Mouse (Mus musculus): ENCODE measurements around the gene Gm13693. TPM values are rescaled to one million over a fixed set of nuclear protein-coding genes. Genes with fewer than 3 reads are reported as not detected.
A peak's percentile ranks its signal among the peaks of the same experiment; 100 is the strongest.
"Not testable (repeated sequence)": the region's sequence is repeated elsewhere in the genome, so short reads cannot be mapped to it uniquely, and the experiment has no call there.

Gm13693 gene
- polyA plus RNA-seq, 1 experiment from 2014 or later: not detected

- H3K27me3 ChIP-seq (ENCODE audit: control insufficient read depth, insufficient read depth, low read length); H3K4me2 ChIP-seq (ENCODE audit: low read depth, low read length); H3K9me3 ChIP-seq (replicated peaks; ENCODE audit: control insufficient read depth, low read length); H3K36me3 ChIP-seq (ENCODE audit: control insufficient read depth, insufficient read depth, low read length); H3K9ac ChIP-seq (ENCODE audit: low read length); H3K4me1 ChIP-seq (ENCODE audit: control insufficient read depth, insufficient read depth, low read length); H3K4me3 ChIP-seq (replicated peaks; ENCODE audit: low read length); H3K27ac ChIP-seq (ENCODE audit: low read length); ATAC-seq (ENCODE audit: insufficient read depth, low FRiP score): not testable (repeated sequence)
- no CpG with 5 or more reads among the region's 6 CpGs for WGBS
These were observed 23.1 kb downstream of the Gm13693 start, which contains the start of gene Gm13697 for GRCm38 (mm10) chr2:83984443-83984842. TSS of gene Gm13697 (plus strand) at chr2:83984743.

GRCm38 (mm10) chr2:83990253-83990652 is 28.9 kb downstream of the Gm13693 start, which contains the start of gene Gm13691:
TSS of gene Gm13691 (plus strand) at chr2:83990553.
- not testable (repeated sequence) for ATAC-seq (ENCODE audit: insufficient read depth, low FRiP score)

GRCm38 (mm10) chr2:83993639-83994255 is 32.4 kb downstream of the Gm13693 start:
- not testable (repeated sequence) for ATAC-seq (ENCODE audit: insufficient read depth, low FRiP score)

More at GRCm38 (mm10) chr2:83990253-83990652, 28.9 kb downstream of the Gm13693 start, which contains the start of gene Gm13691:
- H3K36me3 ChIP-seq (ENCODE audit: control insufficient read depth, insufficient read depth, low read length); H3K4me2 ChIP-seq (ENCODE audit: low read depth, low read length); H3K27me3 ChIP-seq (ENCODE audit: control insufficient read depth, insufficient read depth, low read length); H3K27ac ChIP-seq (ENCODE audit: low read length); H3K9me3 ChIP-seq (replicated peaks; ENCODE audit: control insufficient read depth, low read length); H3K4me3 ChIP-seq (replicated peaks; ENCODE audit: low read length); H3K9ac ChIP-seq (ENCODE audit: low read length); H3K4me1 ChIP-seq (ENCODE audit: control insufficient read depth, insufficient read depth, low read length): not testable (repeated sequence)
- WGBS: no CpG with 5 or more reads among the region's 6 CpGs

DNA sequence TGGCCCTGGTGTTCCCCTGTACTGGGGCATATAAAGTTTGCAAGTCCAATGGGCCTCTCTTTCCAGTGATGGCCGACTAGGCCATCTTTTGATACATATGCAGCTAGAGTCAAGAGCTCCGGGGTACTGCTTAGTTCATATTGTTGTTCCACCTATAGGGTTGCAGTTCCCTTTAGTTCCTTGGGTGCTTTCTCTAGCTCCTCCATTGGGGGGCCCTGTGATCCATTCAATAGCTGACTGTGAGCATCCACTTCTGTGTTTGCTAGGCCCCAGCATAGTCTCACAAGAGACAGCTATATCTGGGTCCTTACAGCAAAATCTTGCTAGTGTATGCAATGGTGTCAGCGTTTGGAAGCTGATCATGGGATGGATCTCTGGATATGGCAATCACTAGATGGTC is 33.2 kb downstream of the Gm13693 start:
- not testable (repeated sequence) for H3K27me3 ChIP-seq (ENCODE audit: control insufficient read depth, insufficient read depth, low read length); H3K27ac ChIP-seq (ENCODE audit: low read length); H3K9ac ChIP-seq (ENCODE audit: low read length); H3K4me2 ChIP-seq (ENCODE audit: low read depth, low read length); H3K4me1 ChIP-seq (ENCODE audit: control insufficient read depth, insufficient read depth, low read length); H3K36me3 ChIP-seq (ENCODE audit: control insufficient read depth, insufficient read depth, low read length); H3K4me3 ChIP-seq (replicated peaks; ENCODE audit: low read length); ATAC-seq (ENCODE audit: insufficient read depth, low FRiP score); H3K9me3 ChIP-seq (replicated peaks; ENCODE audit: control insufficient read depth, low read length)
- WGBS: no CpG with 5 or more reads among the region's 3 CpGs

More at GRCm38 (mm10) chr2:83993639-83994255, 32.4 kb downstream of the Gm13693 start:
- not testable (repeated sequence) for H3K4me3 ChIP-seq (replicated peaks; ENCODE audit: low read length); H3K27me3 ChIP-seq (ENCODE audit: control insufficient read depth, insufficient read depth, low read length); H3K36me3 ChIP-seq (ENCODE audit: control insufficient read depth, insufficient read depth, low read length); H3K27ac ChIP-seq (ENCODE audit: low read length); H3K4me1 ChIP-seq (ENCODE audit: control insufficient read depth, insufficient read depth, low read length); H3K9ac ChIP-seq (ENCODE audit: low read length); H3K9me3 ChIP-seq (replicated peaks; ENCODE audit: control insufficient read depth, low read length)
- peak overlapping the region; percentile 29; the same call in 1 of the 2 replicates for H3K4me2 ChIP-seq (ENCODE audit: low read depth, low read length)
- WGBS: 34% methylated on average over 7 of the region's 9 CpGs

GRCm38 (mm10) chr2:84008913-84009312 is 47.6 kb downstream of the Gm13693 start:
- Histone ChIP-seq H3K27me3 (ENCODE audit: control insufficient read depth, insufficient read depth, low read length) (no peaks in the 10 kb centered on the region), H3K4me2 (ENCODE audit: low read depth, low read length) (no peak overlapping the region), H3K36me3 (ENCODE audit: control insufficient read depth, insufficient read depth, low read length) (no peaks in the 10 kb centered on the region), H3K9ac (ENCODE audit: low read length) (no peak overlapping the region), H3K4me1 (ENCODE audit: control insufficient read depth, insufficient read depth, low read length) (no peaks in the 10 kb centered on the region), H3K27ac (ENCODE audit: low read length) (no peak overlapping the region), H3K4me3 (replicated peaks; ENCODE audit: low read length) (no peak overlapping the region), H3K9me3 (replicated peaks; ENCODE audit: control insufficient read depth, low read length) (no peaks in the 10 kb centered on the region)
- WGBS: 33% methylated on average over 1 of the region's 1 CpGs
- ATAC-seq (ENCODE audit: insufficient read depth, low FRiP score): no peak

GRCm38 (mm10) chr2:84009818-84010217 is 48.5 kb downstream of the Gm13693 start:
- Histone ChIP-seq H3K9me3 (replicated peaks; ENCODE audit: control insufficient read depth, low read length) (no peaks in the 10 kb centered on the region), H3K36me3 (ENCODE audit: control insufficient read depth, insufficient read depth, low read length) (no peaks in the 10 kb centered on the region), H3K4me2 (ENCODE audit: low read depth, low read length) (no peak overlapping the region), H3K9ac (ENCODE audit: low read length) (no peak overlapping the region), H3K27me3 (ENCODE audit: control insufficient read depth, insufficient read depth, low read length) (no peaks in the 10 kb centered on the region), H3K4me3 (replicated peaks; ENCODE audit: low read length) (no peak overlapping the region), H3K27ac (ENCODE audit: low read length) (no peak overlapping the region), H3K4me1 (ENCODE audit: control insufficient read depth, insufficient read depth, low read length) (no peaks in the 10 kb centered on the region)
- ATAC-seq (ENCODE audit: insufficient read depth, low FRiP score): no peak
- WGBS: 57% methylated on average over 3 of the region's 3 CpGs

Other genes with a start within 250 kb of the Gm13693 start
- gene Itgav, start 237.1 kb upstream of the Gm13693 start, polyA plus RNA-seq (2015; fragmentation: Nextera tagmentation; extraction: Ambion mirVana): 76.8 and 77.2 TPM in 2 replicates
- gene Fam171b, start 148.9 kb upstream of the Gm13693 start, polyA plus RNA-seq (2015; fragmentation: Nextera tagmentation; extraction: Ambion mirVana): 12.2 and 13.0 TPM in 2 replicates
- not detected in 2 replicates for gene Zswim2, start 20.3 kb upstream of the Gm13693 start, polyA plus RNA-seq (2015; fragmentation: Nextera tagmentation; extraction: Ambion mirVana)
- not detected in 2 replicates for gene Gm13698, start 5.8 kb upstream of the Gm13693 start, polyA plus RNA-seq (2015; fragmentation: Nextera tagmentation; extraction: Ambion mirVana)
- not detected in 2 replicates for gene Gm13695, start 5.8 kb downstream of the Gm13693 start, polyA plus RNA-seq (2015; fragmentation: Nextera tagmentation; extraction: Ambion mirVana)
- gene Gm13696, start 11.6 kb downstream of the Gm13693 start, polyA plus RNA-seq (2015; fragmentation: Nextera tagmentation; extraction: Ambion mirVana): not detected in 2 replicates
- gene Gm13694, start 17.4 kb downstream of the Gm13693 start, polyA plus RNA-seq (2015; fragmentation: Nextera tagmentation; extraction: Ambion mirVana): not detected in 2 replicates
- not detected in 2 replicates for gene Gm13697, start 23.2 kb downstream of the Gm13693 start, polyA plus RNA-seq (2015; fragmentation: Nextera tagmentation; extraction: Ambion mirVana)
- gene Gm13691, start 29.1 kb downstream of the Gm13693 start, polyA plus RNA-seq (2015; fragmentation: Nextera tagmentation; extraction: Ambion mirVana): not detected in 2 replicates

Data from stomach, embryonic 16.5 days (tissue).